Mouse (Mus musculus) urinary bladder, postnatal 25 days (tissue): ENCODE data around the gene Rras2.
A peak's percentile ranks its signal among the peaks of the same experiment; 100 is the strongest.

ENCODE experiments used
- DNase-seq: peaks from one replicate; pipeline ENCODE4 v3.0.0; 2022; ENCODE audit warnings: low spot score

Gene Rras2

GRCm38 (mm10) chr7:114117444-114117905 is at the start of gene Rras2:
Rras2 (minus strand) TSS chr7:114117781.
- DNase-seq = peak; percentile 85

GRCm38 (mm10) chr7:114162975-114163374 is 45.4 kb upstream of the Rras2 start:
- no peak for DNase-seq

- no peak for DNase-seq
These were observed 43.5 kb upstream of the Rras2 start for GRCm38 (mm10) chr7:114161101-114161500.

- DNase-seq = no peak
These were observed 40.2 kb upstream of the Rras2 start for GRCm38 (mm10) chr7:114157716-114158278.

- DNase-seq = no peak
These were observed 38.8 kb upstream of the Rras2 start for GRCm38 (mm10) chr7:114156364-114156763.

GRCm38 (mm10) chr7:114155053-114155865 is 37.7 kb upstream of the Rras2 start:
- no peak for DNase-seq

GRCm38 (mm10) chr7:114151036-114151780 is 33.6 kb upstream of the Rras2 start:
- DNase-seq = no peak

GRCm38 (mm10) chr7:114149564-114149963 is 32.0 kb upstream of the Rras2 start:
- DNase-seq = no peak

- DNase-seq = no peak
These were observed 31.6 kb upstream of the Rras2 start for GRCm38 (mm10) chr7:114149135-114149534.

- DNase-seq = no peak
These were observed 28.3 kb upstream of the Rras2 start for GRCm38 (mm10) chr7:114145841-114146240.

GRCm38 (mm10) chr7:114142151-114142798 is 24.7 kb upstream of the Rras2 start:
- DNase-seq = no peak

- DNase-seq = no peak
These were observed 22.4 kb upstream of the Rras2 start for GRCm38 (mm10) chr7:114140026-114140425.

- no peak for DNase-seq
These were observed 21.8 kb upstream of the Rras2 start for GRCm38 (mm10) chr7:114139400-114139799.

GRCm38 (mm10) chr7:114138261-114138660 is 20.7 kb upstream of the Rras2 start:
- DNase-seq = no peak

- DNase-seq = no peak
These were observed 17.6 kb upstream of the Rras2 start for GRCm38 (mm10) chr7:114135166-114135565.

GRCm38 (mm10) chr7:114133957-114134356 is 16.4 kb upstream of the Rras2 start:
- no peak for DNase-seq

GRCm38 (mm10) chr7:114132316-114132715 is 14.7 kb upstream of the Rras2 start:
- DNase-seq = no peak

- DNase-seq = no peak
These were observed 11.7 kb upstream of the Rras2 start for GRCm38 (mm10) chr7:114129281-114129680.

- DNase-seq = no peak
These were observed 599 bp upstream of the Rras2 start for GRCm38 (mm10) chr7:114118180-114118579.

GRCm38 (mm10) chr7:114116711-114117351 is 750 bp downstream of the Rras2 start:
- peak; percentile 69 for DNase-seq

GRCm38 (mm10) chr7:114115961-114116360 is 1.6 kb downstream of the Rras2 start:
- no peak for DNase-seq

GRCm38 (mm10) chr7:114114976-114115375 is 2.6 kb downstream of the Rras2 start:
- no peak for DNase-seq
